16 mouse cellular contexts compared by ENCODE assay signal in genomic region chr13:112737110-112737509, GRCm38 (mm10).
"Had no signal": no experiment of that assay in that cellular context is flagged by ENCODE, and none has a peak within 500 bp of the region (broad histone marks: within the 10 kb centered on the region; RNA-seq: fewer than 3 reads in every experiment).

No protein-coding gene starts in this region.

- H3K9me3 ChIP-seq: lung, embryonic 15.5 days; megakaryocyte, embryonic 14.5 days; midbrain, embryonic 13.5 days; midbrain, embryonic 15.5 days; neural tube, embryonic 12.5 days; stomach, embryonic 15.5 days had no signal

- H3K36me3 ChIP-seq: lung, embryonic 15.5 days; midbrain, embryonic 15.5 days; stomach, embryonic 15.5 days had no signal

- H3K27me3 ChIP-seq: lung, embryonic 15.5 days; megakaryocyte, embryonic 14.5 days; midbrain, embryonic 13.5 days; midbrain, embryonic 15.5 days; neural tube, embryonic 12.5 days; stomach, embryonic 15.5 days had no signal

- ATAC-seq: midbrain, embryonic 13.5 days; midbrain, embryonic 15.5 days had no signal

- H3K9ac ChIP-seq: lung, embryonic 15.5 days; midbrain, embryonic 13.5 days; midbrain, embryonic 15.5 days; neural tube, embryonic 12.5 days; stomach, embryonic 15.5 days had no signal

- DNase-seq: lung, adult 2 months; lung, postnatal 10 days; lung, postnatal 36 days; right cerebral cortex, postnatal 14 days; thymus, adult 2 months; thymus, postnatal 25 days; thymus, postnatal 4 days had no signal

- H3K4me3 ChIP-seq: lung, embryonic 15.5 days; megakaryocyte, embryonic 14.5 days; midbrain, embryonic 13.5 days; midbrain, embryonic 15.5 days; neural tube, embryonic 12.5 days; stomach, embryonic 15.5 days had no signal

- H3K27ac ChIP-seq: lung, embryonic 15.5 days; macrophage; midbrain, embryonic 13.5 days; midbrain, embryonic 15.5 days; neural tube, embryonic 12.5 days; stomach, embryonic 15.5 days; stomach, postnatal 0 days had no signal

- H3K4me1 ChIP-seq: megakaryocyte, embryonic 14.5 days; midbrain, embryonic 13.5 days; neural tube, embryonic 12.5 days had no signal

- H3K4me2 ChIP-seq: lung, embryonic 15.5 days; midbrain, embryonic 11.5 days; midbrain, embryonic 13.5 days; midbrain, embryonic 15.5 days; neural tube, embryonic 12.5 days; stomach, embryonic 15.5 days had no signal
